Mouse (Mus musculus) testis, adult 2 months (tissue): ENCODE measurements around the gene Csrnp3.

ENCODE experiments used
- CTCF ChIP-seq: fragments of 200-500 bp; IDR thresholded peaks from 2 replicates; pipeline ENCODE4 v1.5.1; 2012; ENCODE audit warnings: low read depth, mild to moderate bottlenecking, inconsistent platforms, low read length, moderate library complexity; ENCODE audit not compliant: control insufficient read depth, insufficient read depth, insufficient replicate concordance
- POLR2A ChIP-seq: fragments of 200-500 bp; IDR thresholded peaks from 2 replicates; pipeline ENCODE4 v1.6.1; 2012; ENCODE audit warnings: low read depth, mild to moderate bottlenecking, inconsistent platforms, low read length, moderate library complexity; ENCODE audit not compliant: control insufficient read depth

DNA sequence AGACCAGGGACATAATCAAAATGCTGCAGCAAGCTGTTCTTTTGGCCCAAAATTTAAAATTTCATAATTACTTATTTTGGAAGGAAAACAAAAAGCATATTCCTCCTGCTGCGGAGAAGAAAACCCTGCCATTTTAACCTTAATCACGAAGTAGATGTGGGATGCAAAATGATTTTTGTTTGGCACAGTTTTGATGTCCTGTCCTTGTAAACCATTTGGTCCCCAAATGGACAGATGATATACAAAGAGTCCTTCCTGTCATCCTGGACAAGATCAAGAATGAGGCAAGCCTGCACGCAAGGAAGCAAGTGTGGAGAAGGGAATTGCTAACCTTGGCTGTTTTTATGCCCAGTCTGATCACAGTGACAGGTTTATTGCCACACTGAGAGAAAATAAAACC, 46.0 kb downstream of the Csrnp3 start:
- no peak for TF ChIP-seq CTCF
- no peak for TF ChIP-seq POLR2A
